Mouse (Mus musculus): ENCODE results near the gene Sstr4.

Sstr4 gene

GRCm38 (mm10) chr2:148429001-148429505 lies 33.9 kb downstream of the Sstr4 start:
- no peak for DNase-seq (ENCODE audit: low read depth)

GRCm38 (mm10) chr2:148430941-148431340 lies 35.8 kb downstream of the Sstr4 start:
- DNase-seq (ENCODE audit: low read depth) = no peak

- DNase-seq (ENCODE audit: low read depth) = no peak
Measured at GRCm38 (mm10) chr2:148432346-148432745, 37.2 kb downstream of the Sstr4 start.

GRCm38 (mm10) chr2:148436285-148436684 lies 41.1 kb downstream of the Sstr4 start:
- no peak for DNase-seq (ENCODE audit: low read depth)

GRCm38 (mm10) chr2:148439691-148440276 lies 44.6 kb downstream of the Sstr4 start:
- DNase-seq (ENCODE audit: low read depth) = no peak

GRCm38 (mm10) chr2:148441421-148441820 lies 46.3 kb downstream of the Sstr4 start:
- DNase-seq (ENCODE audit: low read depth) = no peak

GRCm38 (mm10) chr2:148442172-148442571 lies 47.0 kb downstream of the Sstr4 start:
- no peak for DNase-seq (ENCODE audit: low read depth)

GRCm38 (mm10) chr2:148442710-148443109 lies 47.6 kb downstream of the Sstr4 start:
- DNase-seq (ENCODE audit: low read depth) = no peak

- DNase-seq (ENCODE audit: low read depth) = peak; percentile 6
Measured at GRCm38 (mm10) chr2:148443249-148443958, 48.3 kb downstream of the Sstr4 start, which contains the start of gene Cd93. TSS of gene Cd93 (minus strand) at chr2:148443563.

GRCm38 (mm10) chr2:148444472-148444871 lies 49.3 kb downstream of the Sstr4 start:
- no peak for DNase-seq (ENCODE audit: low read depth)

GRCm38 (mm10) chr2:148445616-148446015 lies 50.5 kb downstream of the Sstr4 start:
- no peak for DNase-seq (ENCODE audit: low read depth)

Measured in naive thymus-derived CD4-positive, alpha-beta T cell, adult 2 months (primary cell).